15 mouse cellular contexts compared by ENCODE assay signal in the genomic region with DNA sequence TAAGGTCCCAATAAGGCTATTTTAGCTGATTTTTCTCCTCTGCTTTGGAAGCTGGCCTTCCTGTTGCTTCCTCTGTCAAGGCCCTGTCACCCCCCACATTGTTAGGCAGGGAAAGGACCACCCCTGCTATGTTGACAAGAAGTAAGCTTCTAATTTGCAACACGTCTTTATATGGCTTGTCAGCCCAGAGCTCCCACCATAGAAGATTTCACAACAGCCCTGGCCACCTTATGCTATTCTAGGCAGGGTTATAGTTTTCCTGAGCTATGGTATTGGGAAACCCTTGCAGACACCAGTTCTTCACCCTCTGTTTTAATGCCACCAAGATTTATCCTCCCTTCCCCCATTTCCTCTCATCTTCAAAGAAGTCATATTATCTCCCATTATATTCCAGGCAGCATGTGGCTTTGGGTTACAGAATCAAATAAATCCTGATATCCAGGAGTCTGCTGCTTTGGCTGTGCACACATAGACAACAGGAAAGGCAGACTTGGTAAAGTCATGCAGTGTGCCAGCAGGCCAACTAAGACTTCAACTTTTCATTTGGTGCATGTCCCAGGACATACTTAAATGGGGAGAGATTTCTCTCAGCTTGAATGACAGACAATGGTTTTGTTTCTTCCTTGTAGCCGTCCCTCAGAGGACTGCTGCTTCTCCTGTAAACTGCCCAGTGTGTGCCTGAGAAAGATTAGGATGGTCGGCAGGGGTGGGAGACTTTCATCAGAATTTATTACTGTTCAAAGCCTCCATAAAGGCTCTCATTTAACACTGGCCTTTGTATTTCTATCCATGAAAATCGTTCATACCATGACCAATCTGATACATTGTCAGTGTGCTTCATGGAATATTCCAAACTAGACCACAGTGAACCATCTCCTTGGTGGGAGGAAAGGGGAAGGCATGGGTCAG.
DNase-seq lines count a peak whose midpoint lies in the region; ATAC-seq lines count a peak whose summit lies in the region.
"Had no signal": no experiment of that assay in that cellular context is flagged by ENCODE, and none has a peak within 500 bp of the region (broad histone marks: within the 10 kb centered on the region; RNA-seq: fewer than 3 reads in every experiment).

No protein-coding gene starts in this region.

- no peak overlapping the region for H3K4me2 ChIP-seq in kidney, embryonic 16.5 days (replicated peaks; ENCODE audit: low read depth, low read length)
- no peak overlapping the region for H3K4me2 ChIP-seq in hindbrain, embryonic 12.5 days (replicated peaks)
- H3K4me2 ChIP-seq: heart, embryonic 12.5 days had no signal

- H3K36me3 ChIP-seq in kidney, embryonic 16.5 days (ENCODE audit: insufficient read depth, low read length) = no peaks in the 10 kb centered on the region
- no peaks in the 10 kb centered on the region for H3K36me3 ChIP-seq in hindbrain, embryonic 12.5 days
- H3K36me3 ChIP-seq: heart, embryonic 12.5 days had no signal

- whole genome bisulfite sequencing in kidney, embryonic 16.5 days = 29% methylated on average over 4 of the region's 4 CpGs
- 32% methylated on average over 4 of the region's 4 CpGs for WGBS in hindbrain, embryonic 12.5 days

- H3K27ac ChIP-seq in kidney, embryonic 16.5 days (ENCODE audit: low read length) = no peak overlapping the region
- H3K27ac ChIP-seq in hindbrain, embryonic 12.5 days = no peak overlapping the region

- ATAC-seq in kidney, embryonic 16.5 days (ENCODE audit: low FRiP score, low TSS enrichment) = peak; percentile 39; the same call in 1 of the 2 replicates
- peak; percentile 54 for ATAC-seq in common myeloid progenitor, adult 5-6 weeks (replicated peaks; ENCODE audit: low read depth, poor library complexity, severe bottlenecking)
- peak; percentile 73 for ATAC-seq in hindbrain, embryonic 12.5 days (ENCODE audit: low FRiP score)

- DNase-seq in kidney, postnatal 4 days = no peak
- DNase-seq in lung, postnatal 4 days = peak; percentile 9 to 53
- DNase-seq in layer of hippocampus, adult 18-20 months (ENCODE audit: low spot score in 2 of 2) = no peak
- DNase-seq in spleen, postnatal 14 days (ENCODE audit: low spot score in 2 of 2) = no peak
- DNase-seq in gastrocnemius, adult 18-20 months (ENCODE audit: low spot score) = no peak
- DNase-seq: adrenal gland, postnatal 14 days; cerebellum, postnatal 25 days; gastrocnemius, postnatal 36 days; heart, postnatal 4 days; kidney, adult 8-10 months; thymus, postnatal 36 days had no signal

- H3K4me3 ChIP-seq in kidney, embryonic 16.5 days (ENCODE audit: low read length) = no peak overlapping the region
- H3K4me3 ChIP-seq in hindbrain, embryonic 12.5 days = no peak overlapping the region
- H3K4me3 ChIP-seq: heart, embryonic 12.5 days had no signal

- no peaks in the 10 kb centered on the region for H3K27me3 ChIP-seq in kidney, embryonic 16.5 days (ENCODE audit: insufficient read depth, low read length)
- 0 out of 2 replicates have a peak, but pooled peaks cover 3% of the 10 kb centered on the region for H3K27me3 ChIP-seq in hindbrain, embryonic 12.5 days
- H3K27me3 ChIP-seq: heart, embryonic 12.5 days had no signal

- H3K9me3 ChIP-seq in kidney, embryonic 16.5 days (ENCODE audit: low read length) = no peaks in the 10 kb centered on the region
- no peaks in the 10 kb centered on the region for H3K9me3 ChIP-seq in hindbrain, embryonic 12.5 days (replicated peaks)
- H3K9me3 ChIP-seq: heart, embryonic 12.5 days had no signal

- no peak overlapping the region for H3K9ac ChIP-seq in kidney, embryonic 16.5 days (replicated peaks; ENCODE audit: low read length)
- H3K9ac ChIP-seq in hindbrain, embryonic 12.5 days = no peak overlapping the region
- H3K9ac ChIP-seq: heart, embryonic 12.5 days had no signal

- H3K4me1 ChIP-seq in kidney, embryonic 16.5 days (ENCODE audit: insufficient read depth, low read length) = peaks cover 26% of the 10 kb centered on the region
- peaks cover 13% of the 10 kb centered on the region for H3K4me1 ChIP-seq in hindbrain, embryonic 12.5 days
- H3K4me1 ChIP-seq: heart, embryonic 12.5 days had no signal

Comparison
In these comparisons a context has a peak if more than half of its experiments do, and no peak if none do; other contexts are left out.
1. DNase-seq: peak in lung, postnatal 4 days (2 of 2); none in kidney, postnatal 4 days (0 of 2), layer of hippocampus, adult 18-20 months (0 of 2), spleen, postnatal 14 days (0 of 2) and gastrocnemius, adult 18-20 months (single experiment).
2. Peak in every context shown above with its lines, with median percentiles within 50 percentile points of each other: ATAC-seq.